Mouse (Mus musculus) embryo, embryonic 10 days (tissue): ENCODE results near the gene Naip6.
"Not testable (repeated sequence)": the region's sequence is repeated elsewhere in the genome, so short reads cannot be mapped to it uniquely, and the experiment has no call there.

Source experiments
- DNase-seq: peaks from one replicate; pipeline ENCODE4 v3.0.0-alpha.2; 2015; ENCODE audit warnings: low spot score

Gene Naip6

DNA sequence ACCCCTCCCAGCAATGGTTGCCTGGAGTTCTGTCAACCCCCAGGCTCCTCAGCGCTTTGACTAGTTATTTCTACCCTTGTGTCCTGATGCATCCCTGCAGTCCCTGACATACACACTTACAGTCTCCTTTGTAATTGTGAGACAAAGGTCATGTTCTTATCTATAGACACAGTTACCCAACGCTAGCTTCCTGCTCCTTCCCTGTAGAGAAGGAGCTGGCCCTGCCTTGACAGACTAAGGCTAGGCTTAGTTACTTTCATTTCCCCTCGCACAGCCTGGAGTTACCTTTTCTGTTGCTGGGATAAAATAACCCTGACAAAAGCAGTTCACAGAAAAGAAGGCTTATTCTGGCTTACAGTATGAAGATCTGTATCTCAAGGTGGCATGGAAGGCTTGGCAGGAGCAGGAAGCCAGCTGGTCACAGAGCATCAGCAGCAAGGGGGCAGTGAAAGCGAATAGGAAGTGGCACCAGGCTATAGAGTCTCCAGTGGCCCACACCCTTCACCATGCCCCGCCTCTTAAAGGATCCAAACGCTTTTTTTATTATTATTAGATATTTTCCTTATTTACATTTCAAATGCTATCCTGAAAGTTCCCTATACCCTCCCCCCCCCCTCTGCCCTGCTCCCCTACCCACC, at the start of gene Naip6:
Gene Naip6, minus strand, starts transcription at position 419 of the 638 bp plus-strand sequence.
- DNase-seq = not testable (repeated sequence)

GRCm38 (mm10) chr13:100352315-100352714, 34.8 kb upstream of the Naip6 start:
- not testable (repeated sequence) for DNase-seq

DNA sequence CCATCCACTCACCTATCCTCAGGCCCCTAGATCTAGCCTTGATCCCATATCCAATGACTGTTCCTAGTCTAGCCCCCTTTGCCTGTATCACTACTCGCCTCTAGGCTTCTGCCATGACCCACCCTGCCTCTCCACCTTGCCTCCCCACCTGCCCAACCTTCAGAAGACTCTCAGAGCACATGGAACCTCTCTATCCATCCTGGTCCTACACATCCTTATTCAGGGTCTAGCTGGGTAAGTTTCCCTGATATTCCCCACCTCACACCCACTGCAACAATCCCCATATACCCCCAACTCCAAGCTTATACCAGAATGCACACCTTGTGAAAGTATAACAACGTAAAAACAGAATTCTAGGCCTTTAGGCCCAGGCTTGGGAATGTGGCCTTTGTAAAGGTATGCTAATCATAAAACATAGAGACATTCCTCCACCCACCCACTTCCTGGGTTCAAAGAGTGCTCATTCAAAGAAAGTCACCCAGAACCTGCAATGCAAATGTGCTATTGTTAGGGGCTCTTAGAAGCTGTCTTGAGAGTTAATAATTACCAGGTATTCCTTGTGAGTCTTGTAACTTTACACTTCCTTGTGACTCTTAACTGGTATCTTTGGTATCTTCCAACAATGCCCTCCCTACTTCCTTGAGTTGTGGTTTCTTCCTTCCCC, 32.2 kb upstream of the Naip6 start:
- not testable (repeated sequence) for DNase-seq

DNA sequence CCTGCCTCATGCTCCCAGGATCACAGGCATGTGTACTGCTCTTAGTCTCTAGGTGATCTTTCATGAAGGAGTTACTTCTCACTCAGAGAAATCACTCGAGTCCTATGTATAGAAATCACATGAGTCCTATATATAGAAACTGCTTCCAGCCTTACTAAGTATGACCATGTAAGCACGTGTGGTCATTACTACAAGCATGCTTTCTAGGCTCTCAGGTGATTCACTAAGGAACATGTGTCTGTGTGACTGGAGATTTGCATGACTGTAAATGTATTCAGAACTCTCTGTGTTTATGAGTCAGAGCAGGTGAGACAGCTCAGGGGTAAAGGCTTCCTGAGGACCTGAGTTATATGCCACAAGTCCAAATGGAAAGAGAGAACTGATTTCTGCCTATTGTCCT, 24.3 kb upstream of the Naip6 start:
- DNase-seq = no peak

GRCm38 (mm10) chr13:100331728-100332127, 14.3 kb upstream of the Naip6 start:
- DNase-seq = not testable (repeated sequence)

GRCm38 (mm10) chr13:100328899-100329298, 11.4 kb upstream of the Naip6 start:
- DNase-seq = not testable (repeated sequence)

DNA sequence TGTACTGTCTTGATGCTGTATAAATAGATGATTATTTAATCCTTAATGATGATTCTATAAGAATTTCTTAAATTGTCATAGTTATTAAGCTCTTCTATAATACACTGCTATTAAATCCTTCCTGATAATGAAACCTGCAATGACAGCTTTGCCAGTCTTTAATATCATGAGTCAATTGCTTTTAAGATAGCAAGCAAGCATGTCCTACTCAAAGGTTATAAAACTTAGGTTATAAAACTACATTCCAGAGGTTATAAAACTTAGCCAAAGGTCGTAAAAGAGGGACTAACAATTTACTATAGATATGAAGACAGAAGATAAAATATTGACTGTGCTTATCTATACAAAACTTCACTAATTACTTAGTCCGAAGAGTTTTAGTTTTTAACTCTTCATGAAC, 10.6 kb upstream of the Naip6 start:
- DNase-seq = not testable (repeated sequence)

DNA sequence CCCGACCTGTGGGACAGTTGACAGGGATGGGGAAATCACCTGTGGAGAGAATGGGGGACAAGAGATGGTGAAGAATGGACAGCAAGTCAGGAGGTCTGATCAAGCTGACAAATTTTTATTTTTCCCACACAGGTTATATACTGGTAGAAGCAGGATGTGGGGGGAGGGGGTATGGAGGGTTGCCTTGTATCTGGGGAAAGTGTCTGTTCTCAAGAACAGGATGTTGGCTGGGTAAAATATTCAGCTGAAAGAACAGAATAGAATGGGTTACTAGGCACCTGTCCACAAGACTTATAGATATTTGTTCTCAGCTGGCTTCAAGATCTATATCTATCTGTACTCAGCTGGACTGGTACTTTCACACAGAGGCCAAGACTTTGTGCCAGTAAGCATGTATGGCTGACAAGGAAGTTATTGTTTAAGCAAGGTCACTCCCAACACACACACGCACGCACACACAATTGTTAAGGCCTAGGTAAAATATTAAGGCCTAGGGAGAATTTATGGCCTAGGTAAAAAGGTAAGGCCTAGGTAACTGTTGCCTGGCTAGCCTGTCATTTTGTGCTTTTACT, 4.9 kb upstream of the Naip6 start:
- DNase-seq = not testable (repeated sequence)

GRCm38 (mm10) chr13:100284611-100285010, 32.9 kb downstream of the Naip6 start:
- DNase-seq = no peak

DNA sequence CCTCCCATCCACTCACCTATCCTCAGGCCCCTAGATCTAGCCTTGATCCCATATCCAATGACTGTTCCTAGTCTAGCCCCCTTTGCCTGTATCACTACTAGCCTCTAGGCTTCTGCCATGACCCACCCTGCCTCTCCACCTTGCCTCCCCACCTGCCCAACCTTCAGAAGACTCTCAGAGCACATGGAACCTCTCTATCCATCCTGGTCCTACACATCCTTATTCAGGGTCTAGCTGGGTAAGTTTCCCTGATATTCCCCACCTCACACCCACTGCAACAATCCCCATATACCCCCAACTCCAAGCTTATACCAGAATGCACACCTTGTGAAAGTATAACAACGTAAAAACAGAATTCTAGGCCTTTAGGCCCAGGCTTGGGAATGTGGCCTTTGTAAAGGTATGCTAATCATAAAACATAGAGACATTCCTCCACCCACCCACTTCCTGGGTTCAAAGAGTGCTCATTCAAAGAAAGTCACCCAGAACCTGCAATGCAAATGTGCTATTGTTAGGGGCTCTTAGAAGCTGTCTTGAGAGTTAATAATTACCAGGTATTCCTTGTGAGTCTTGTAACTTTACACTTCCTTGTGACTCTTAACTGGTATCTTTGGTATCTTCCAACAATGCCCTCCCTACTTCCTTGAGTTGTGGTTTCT, 45.9 kb downstream of the Naip6 start:
- DNase-seq = not testable (repeated sequence)

DNA sequence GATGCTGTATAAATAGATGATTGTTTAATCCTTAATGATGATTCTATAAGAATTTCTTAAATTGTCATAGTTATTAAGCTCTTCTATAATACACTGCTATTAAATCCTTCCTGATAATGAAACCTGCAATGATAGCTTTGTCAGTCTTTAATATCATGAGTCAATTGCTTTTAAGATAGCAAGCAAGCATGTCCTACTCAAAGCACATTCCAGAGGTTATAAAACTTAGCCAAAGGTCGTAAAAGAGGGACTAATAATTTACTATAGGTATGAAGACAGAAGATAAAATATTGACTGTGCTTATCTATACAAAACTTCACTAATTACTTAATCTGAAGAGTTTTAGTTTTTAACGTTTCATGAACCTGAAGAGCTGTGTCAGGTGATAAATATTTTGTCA, 60.5 kb downstream of the Naip6 start:
- not testable (repeated sequence) for DNase-seq

DNA sequence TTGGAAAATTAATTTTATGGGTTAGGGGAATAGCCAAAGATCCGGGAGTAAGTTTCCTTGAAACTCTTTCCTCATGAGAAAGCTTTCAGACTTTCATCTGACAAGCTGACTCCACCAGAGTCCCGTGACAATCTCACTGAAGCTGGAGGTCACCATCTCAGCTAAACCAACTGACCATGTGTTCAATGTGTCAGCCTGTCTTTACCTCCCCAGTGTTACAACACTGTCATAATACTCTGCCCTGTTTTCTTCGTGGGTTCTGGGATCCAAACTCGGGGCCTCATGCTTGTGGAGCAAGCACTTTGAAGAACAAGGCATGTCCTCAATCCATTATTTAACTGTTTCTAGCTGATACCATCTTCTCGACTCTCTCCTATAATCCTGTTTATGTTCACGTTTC, 61.5 kb downstream of the Naip6 start:
- not testable (repeated sequence) for DNase-seq

- DNase-seq = not testable (repeated sequence)
Measured at GRCm38 (mm10) chr13:100251897-100252296, 65.6 kb downstream of the Naip6 start.

- not testable (repeated sequence) for DNase-seq
Measured at GRCm38 (mm10) chr13:100246896-100247519, 70.5 kb downstream of the Naip6 start.

- DNase-seq = not testable (repeated sequence)
Measured at GRCm38 (mm10) chr13:100246223-100246622, 71.3 kb downstream of the Naip6 start, which contains the start of gene Naip5. Naip5 (minus strand) TSS chr13:100246323.

- no peak for DNase-seq
Measured at GRCm38 (mm10) chr13:100243702-100244101, 73.8 kb downstream of the Naip6 start.
